Comparison of ENCODE assay signal across 14 mouse cellular contexts in the genomic region with DNA sequence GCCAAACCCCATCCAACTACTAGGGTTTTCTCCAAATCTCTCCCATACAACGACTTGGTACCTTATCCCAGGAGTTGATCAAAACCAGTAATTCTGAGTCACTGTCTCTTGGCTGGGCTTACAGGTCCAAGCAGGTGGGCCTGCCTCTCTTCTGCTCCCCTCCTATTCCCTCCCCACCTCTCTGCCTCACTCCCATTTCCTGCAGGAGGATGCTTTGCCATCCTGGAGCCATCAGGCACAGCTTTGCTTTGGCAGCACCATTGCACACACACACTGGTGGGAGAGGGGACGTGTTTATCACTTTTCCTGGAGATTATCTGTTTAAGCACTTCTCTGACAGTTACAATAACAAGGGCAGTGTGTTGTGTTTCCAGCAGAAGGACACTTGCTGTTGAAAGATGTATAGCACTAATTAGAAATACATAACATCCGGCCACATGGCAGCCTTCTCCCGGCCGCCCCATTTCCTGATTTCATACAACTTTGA.
DNase-seq lines count a peak whose midpoint lies in the region; ATAC-seq and TF ChIP-seq lines count a peak whose summit lies in the region.
"Had no signal": no experiment of that assay in that cellular context is flagged by ENCODE, and none has a peak within 500 bp of the region (broad histone marks: within the 10 kb centered on the region; RNA-seq: fewer than 3 reads in every experiment).

No protein-coding gene starts in this region.

- no peaks in the 10 kb centered on the region for H3K9me3 ChIP-seq in kidney, postnatal 0 days (replicated peaks; ENCODE audit: low read length)
- H3K9me3 ChIP-seq in intestine, embryonic 15.5 days = no peaks in the 10 kb centered on the region
- H3K9me3 ChIP-seq in stomach, embryonic 14.5 days (ENCODE audit: control insufficient read depth, low read depth, low read length) = no peaks in the 10 kb centered on the region
- H3K9me3 ChIP-seq: embryonic facial prominence, embryonic 13.5 days; liver, embryonic 15.5 days; midbrain, embryonic 15.5 days; neural tube, embryonic 15.5 days had no signal

- DNase-seq in frontal cortex, postnatal 36 days (ENCODE audit: low spot score in 2 of 2) = no peak
- peak; percentile 69 for DNase-seq in kidney, postnatal 0 days (ENCODE audit: low spot score)
- no peak for DNase-seq in kidney, postnatal 14 days
- DNase-seq: adrenal gland, postnatal 10 days; left cerebral cortex, postnatal 4 days; right cerebral cortex, adult 18-20 months had no signal

- no peak overlapping the region for H3K9ac ChIP-seq in kidney, postnatal 0 days (ENCODE audit: low read depth, low read length)
- no peak overlapping the region for H3K9ac ChIP-seq in intestine, embryonic 15.5 days
- H3K9ac ChIP-seq in stomach, embryonic 14.5 days (replicated peaks; ENCODE audit: low read depth, low read length) = no peak overlapping the region
- H3K9ac ChIP-seq: embryonic facial prominence, embryonic 13.5 days; liver, embryonic 15.5 days; midbrain, embryonic 15.5 days; neural tube, embryonic 15.5 days had no signal

- no peak overlapping the region for H3K4me3 ChIP-seq in kidney, postnatal 0 days (replicated peaks; ENCODE audit: low read depth, low read length)
- no peak overlapping the region for H3K4me3 ChIP-seq in intestine, embryonic 15.5 days (replicated peaks)
- H3K4me3 ChIP-seq in stomach, embryonic 14.5 days (ENCODE audit: low read depth, low read length) = no peak overlapping the region
- H3K4me3 ChIP-seq: embryonic facial prominence, embryonic 13.5 days; liver, embryonic 15.5 days; midbrain, embryonic 15.5 days; neural tube, embryonic 15.5 days had no signal

- H3K4me2 ChIP-seq in kidney, postnatal 0 days (ENCODE audit: low read length) = no peak overlapping the region
- no peak overlapping the region for H3K4me2 ChIP-seq in intestine, embryonic 15.5 days (replicated peaks)
- no peak overlapping the region for H3K4me2 ChIP-seq in stomach, embryonic 14.5 days (replicated peaks; ENCODE audit: low read depth, low read length)
- H3K4me2 ChIP-seq: embryonic facial prominence, embryonic 13.5 days; liver, embryonic 15.5 days; midbrain, embryonic 15.5 days; neural tube, embryonic 15.5 days had no signal

- no peaks in the 10 kb centered on the region for H3K27me3 ChIP-seq in kidney, postnatal 0 days (ENCODE audit: insufficient read depth, low read length)
- no peaks in the 10 kb centered on the region for H3K27me3 ChIP-seq in intestine, embryonic 15.5 days (replicated peaks)
- H3K27me3 ChIP-seq in stomach, embryonic 14.5 days (ENCODE audit: control insufficient read depth, insufficient read depth, low read length) = no peaks in the 10 kb centered on the region
- H3K27me3 ChIP-seq: embryonic facial prominence, embryonic 13.5 days; liver, embryonic 15.5 days; midbrain, embryonic 15.5 days; neural tube, embryonic 15.5 days had no signal

- H3K27ac ChIP-seq in kidney, postnatal 0 days = 0 out of 2 replicates have a peak overlapping the region, but pooled peaks have one; percentile 47
- peak overlapping the region; percentile 59; the same call in 1 of the 2 replicates for H3K27ac ChIP-seq in intestine, embryonic 15.5 days
- peak overlapping the region; percentile 86 for H3K27ac ChIP-seq in stomach, embryonic 14.5 days (ENCODE audit: low read length)
- H3K27ac ChIP-seq: embryonic facial prominence, embryonic 13.5 days; liver, embryonic 15.5 days; midbrain, embryonic 15.5 days; neural tube, embryonic 15.5 days had no signal

- peaks cover 7% of the 10 kb centered on the region; the same call in 1 of the 2 replicates for H3K4me1 ChIP-seq in kidney, postnatal 0 days (replicated peaks; ENCODE audit: insufficient read depth, low read length)
- H3K4me1 ChIP-seq in intestine, embryonic 15.5 days (replicated peaks) = peaks cover 10% of the 10 kb centered on the region; the same call in 1 of the 2 replicates
- H3K4me1 ChIP-seq in stomach, embryonic 14.5 days (ENCODE audit: control insufficient read depth, insufficient read depth, low read length) = peaks cover 15% of the 10 kb centered on the region
- H3K4me1 ChIP-seq: liver, embryonic 15.5 days; midbrain, embryonic 15.5 days had no signal

- ATAC-seq in frontal cortex, adult (ENCODE audit: low TSS enrichment) = 0 out of 2 replicates have a peak, but pooled peaks have one; percentile 9
- ATAC-seq in kidney, postnatal 0 days (replicated peaks; ENCODE audit: low FRiP score, low read depth) = no peak
- peak; percentile 41; the same call in 1 of the 2 replicates for ATAC-seq in intestine, embryonic 15.5 days
- 0 out of 2 replicates have a peak, but pooled peaks have one; percentile 46 for ATAC-seq in stomach, embryonic 14.5 days (ENCODE audit: insufficient number of reproducible peaks, insufficient read depth, low FRiP score, low read depth)
- ATAC-seq in megakaryocyte, adult 5-6 weeks (ENCODE audit: poor library complexity, severe bottlenecking) = no peak
- ATAC-seq: midbrain, embryonic 15.5 days had no signal

- 56% methylated on average over 5 of the region's 5 CpGs for WGBS in kidney, postnatal 0 days
- WGBS in intestine, embryonic 15.5 days = 42% methylated on average over 5 of the region's 5 CpGs
- 33% methylated on average over 5 of the region's 5 CpGs for WGBS in stomach, embryonic 14.5 days

- TF ChIP-seq CTCF in kidney, postnatal 0 days (IDR thresholded peaks at IDR 0.05; ENCODE audit: low read depth) = no peak

- no peaks in the 10 kb centered on the region for H3K36me3 ChIP-seq in kidney, postnatal 0 days (ENCODE audit: insufficient read depth, low read length)
- H3K36me3 ChIP-seq in intestine, embryonic 15.5 days = no peaks in the 10 kb centered on the region
- peaks cover 3% of the 10 kb centered on the region; the same call in 1 of the 2 replicates for H3K36me3 ChIP-seq in stomach, embryonic 14.5 days (ENCODE audit: control insufficient read depth, insufficient read depth, low read length)
- H3K36me3 ChIP-seq: midbrain, embryonic 15.5 days; neural tube, embryonic 15.5 days had no signal

Comparison
In these comparisons a context has a peak if more than half of its experiments do, and no peak if none do; other contexts are left out.
1. ATAC-seq: peak in frontal cortex, adult (single experiment), intestine, embryonic 15.5 days (single experiment) and stomach, embryonic 14.5 days (single experiment); none in kidney, postnatal 0 days (single experiment) and megakaryocyte, adult 5-6 weeks (single experiment).
2. Peak in every context shown above with its lines, with median percentiles within 50 percentile points of each other: H3K27ac ChIP-seq.